Mouse (Mus musculus): ENCODE results near the gene Cpa1.

The Cpa1 gene

DNA sequence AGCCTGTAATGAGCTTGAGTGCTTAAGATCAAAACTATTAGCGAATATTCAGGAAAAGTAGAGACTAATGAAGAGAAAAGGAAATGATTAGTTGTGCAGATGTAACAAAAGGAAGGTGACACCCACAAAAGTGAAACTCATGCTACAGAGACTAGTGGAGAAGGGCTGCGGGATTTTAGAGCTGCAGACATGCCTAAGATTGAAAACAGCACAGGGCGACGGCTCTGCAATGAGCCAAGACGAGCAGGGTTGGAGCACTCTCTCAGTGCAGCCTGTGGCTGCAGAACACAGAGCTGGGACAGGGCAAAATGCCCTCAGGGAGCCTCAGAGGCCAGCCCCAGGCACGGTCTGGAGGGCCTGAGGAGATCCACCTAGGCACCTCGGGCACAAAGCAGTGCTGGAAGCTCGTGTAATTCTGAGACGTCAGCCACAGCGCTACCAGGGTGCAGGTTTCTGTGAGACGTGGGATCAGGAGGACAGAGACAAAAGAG lies 36.3 kb downstream of the Cpa1 start:
- peak; percentile 46 for DNase-seq

DNA sequence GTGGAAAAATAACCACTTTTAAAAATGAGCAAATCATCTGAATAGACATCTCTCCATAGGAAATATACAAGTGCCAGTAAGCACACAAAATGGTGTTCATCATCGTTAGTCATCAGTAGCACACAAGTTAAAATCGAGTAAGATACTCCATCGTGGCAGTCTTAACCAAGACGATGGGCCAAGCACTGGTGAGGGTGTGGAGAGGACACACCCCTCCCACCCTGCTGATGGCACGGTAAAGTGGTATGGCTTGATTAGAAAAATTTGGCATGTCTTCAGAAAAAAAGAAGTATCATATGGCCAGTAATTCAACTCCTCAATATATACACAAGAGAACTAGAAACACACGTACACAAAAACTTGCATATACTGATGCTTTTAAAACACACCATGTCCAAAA lies 37.5 kb downstream of the Cpa1 start:
- DNase-seq, result no peak

DNA sequence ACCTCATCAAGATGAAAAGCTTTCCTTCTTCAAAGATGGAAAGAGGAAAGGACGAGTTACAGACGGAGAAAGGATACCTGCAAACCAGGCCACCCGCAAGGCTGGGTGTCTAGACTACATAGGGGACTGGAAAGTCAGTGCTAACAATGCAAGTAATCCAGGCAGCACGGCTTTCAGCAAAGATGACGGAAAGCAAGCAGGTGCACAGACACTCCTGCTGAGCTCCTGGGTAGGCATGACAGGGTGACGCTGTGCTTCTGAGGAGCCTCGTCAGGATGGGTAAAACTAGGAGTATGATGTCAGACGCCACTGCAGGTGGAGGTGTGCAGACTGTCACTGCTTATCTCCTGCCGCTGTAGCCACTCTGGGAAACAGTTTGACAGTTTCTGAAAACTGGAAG lies 38.6 kb downstream of the Cpa1 start:
- DNase-seq, result no peak

DNA sequence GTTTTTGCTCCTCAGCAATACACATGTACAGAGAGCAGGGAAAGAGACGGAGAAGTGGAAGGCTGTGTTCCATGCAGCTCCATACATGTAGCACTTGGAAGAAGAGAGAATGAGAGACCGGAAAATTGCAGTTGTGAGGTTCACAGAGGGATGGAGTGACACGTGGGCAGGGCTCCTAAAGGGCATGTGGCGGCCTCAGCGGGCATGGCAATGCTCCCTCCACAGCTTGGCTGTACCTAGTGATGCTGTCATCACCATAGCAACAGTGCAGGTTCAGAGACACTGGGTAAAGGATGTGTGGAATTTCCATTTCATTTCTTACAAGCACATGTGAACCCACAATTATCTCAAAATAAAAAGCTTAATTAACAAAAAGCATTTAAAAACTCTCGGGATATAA lies 39.5 kb downstream of the Cpa1 start:
- DNase-seq, result no peak

DNA sequence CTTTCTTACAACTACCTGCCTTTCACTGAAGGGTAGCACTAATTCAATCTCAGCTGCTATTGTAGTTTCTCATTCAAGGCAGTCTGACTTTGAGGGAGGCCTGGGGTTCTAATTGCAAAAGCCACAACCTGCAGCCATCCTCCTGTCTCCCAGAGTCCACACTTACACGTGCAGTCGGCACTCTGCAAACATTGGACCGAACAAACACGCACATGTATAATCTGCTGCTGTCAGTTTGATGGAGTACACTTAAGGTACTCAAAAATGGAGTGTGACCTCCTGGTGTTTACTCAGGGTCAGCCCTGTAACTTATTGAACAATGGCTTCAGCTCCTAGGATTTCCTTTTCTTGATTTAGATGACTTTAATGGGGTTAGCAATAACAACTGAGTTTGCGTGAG lies 40.5 kb downstream of the Cpa1 start:
- DNase-seq, result no peak

- DNase-seq, result no peak
These were observed 41.4 kb downstream of the Cpa1 start for GRCm38 (mm10) chr6:30680442-30680841.

DNA sequence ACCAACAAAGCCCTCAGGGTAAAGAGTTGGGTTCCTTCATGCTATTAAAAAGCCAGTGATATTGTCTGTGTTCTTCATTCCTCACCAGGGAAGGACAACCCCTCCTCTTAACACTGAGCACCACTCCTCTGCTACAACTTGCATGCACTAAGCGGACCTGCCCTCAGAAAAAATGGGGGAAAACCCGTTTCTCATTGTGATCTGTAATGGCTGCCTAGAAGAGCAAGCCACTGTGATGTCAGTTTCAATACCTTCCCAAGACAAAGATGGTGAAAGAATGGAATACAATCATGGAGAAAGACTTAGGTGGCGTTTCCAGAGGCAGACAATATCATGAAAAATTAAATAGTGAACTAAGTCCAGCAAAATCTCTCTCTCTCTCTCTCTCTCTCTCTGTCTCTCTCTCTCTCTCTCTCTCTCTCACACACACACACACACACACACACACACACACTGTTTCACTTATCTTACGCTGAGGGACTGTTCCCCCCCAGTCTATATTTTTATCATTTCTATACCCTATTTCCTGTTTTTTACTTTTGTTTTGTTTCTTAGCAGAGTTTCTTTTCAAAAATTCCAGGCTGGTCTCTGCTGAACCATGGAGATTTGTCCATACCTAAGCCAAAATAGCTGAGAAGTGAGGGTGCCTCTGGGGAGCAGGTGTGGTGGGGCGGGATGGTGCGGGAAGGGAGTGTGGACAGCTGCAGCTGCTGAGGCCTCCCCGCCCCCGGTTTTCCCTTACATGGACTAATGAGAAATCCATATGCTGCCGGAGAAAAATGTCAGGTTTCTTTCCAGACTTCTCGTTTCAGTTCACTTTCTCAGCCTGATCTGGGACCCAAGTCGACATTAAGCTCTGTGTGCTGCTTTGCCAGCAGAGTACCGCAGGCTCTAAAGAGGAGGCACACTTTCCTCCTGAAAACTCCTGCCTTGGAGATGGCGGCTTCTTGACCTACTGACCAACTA lies 43.2 kb downstream of the Cpa1 start:
- DNase-seq, result no peak

DNA sequence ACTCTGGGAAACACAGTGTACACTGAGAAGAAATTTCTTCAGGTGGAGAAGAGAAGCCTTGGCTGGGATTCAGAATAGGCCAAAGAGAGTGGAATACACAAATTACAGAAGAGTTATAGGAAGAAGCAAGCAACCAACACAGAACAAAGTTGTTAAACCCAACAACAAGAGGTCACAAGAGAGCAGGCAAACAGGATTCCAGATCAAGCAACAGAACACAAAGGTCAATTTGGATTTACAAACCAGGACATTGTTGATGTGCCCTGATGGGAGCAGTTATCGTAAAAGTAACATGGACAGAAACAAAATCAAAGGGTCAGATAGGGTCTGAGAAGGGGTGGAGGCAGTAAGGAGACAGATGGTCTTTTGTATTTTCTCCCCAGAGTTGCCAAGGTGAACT lies 45.6 kb downstream of the Cpa1 start:
- DNase-seq, result no peak

DNA sequence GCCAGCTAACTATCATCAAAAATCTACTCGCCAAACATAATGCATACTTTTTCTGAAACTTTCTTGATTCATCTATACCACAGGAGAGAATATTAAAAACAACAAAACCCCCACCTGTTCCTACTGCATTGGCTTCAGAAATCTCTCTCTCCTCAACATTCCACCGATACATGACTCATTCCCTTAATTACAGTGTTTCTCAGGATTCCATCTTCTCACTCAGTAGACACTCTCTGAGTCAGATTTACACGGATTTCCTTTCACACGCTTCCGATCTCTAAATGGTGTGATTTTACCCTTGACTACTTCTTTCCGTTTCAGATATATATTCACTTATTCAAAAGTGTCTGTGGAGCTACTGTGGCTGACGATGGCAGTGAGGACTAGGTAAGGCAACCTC lies 48.2 kb downstream of the Cpa1 start:
- no peak for DNase-seq

- no peak for DNase-seq
These were observed 53.8 kb downstream of the Cpa1 start for GRCm38 (mm10) chr6:30692826-30693225.

DNA sequence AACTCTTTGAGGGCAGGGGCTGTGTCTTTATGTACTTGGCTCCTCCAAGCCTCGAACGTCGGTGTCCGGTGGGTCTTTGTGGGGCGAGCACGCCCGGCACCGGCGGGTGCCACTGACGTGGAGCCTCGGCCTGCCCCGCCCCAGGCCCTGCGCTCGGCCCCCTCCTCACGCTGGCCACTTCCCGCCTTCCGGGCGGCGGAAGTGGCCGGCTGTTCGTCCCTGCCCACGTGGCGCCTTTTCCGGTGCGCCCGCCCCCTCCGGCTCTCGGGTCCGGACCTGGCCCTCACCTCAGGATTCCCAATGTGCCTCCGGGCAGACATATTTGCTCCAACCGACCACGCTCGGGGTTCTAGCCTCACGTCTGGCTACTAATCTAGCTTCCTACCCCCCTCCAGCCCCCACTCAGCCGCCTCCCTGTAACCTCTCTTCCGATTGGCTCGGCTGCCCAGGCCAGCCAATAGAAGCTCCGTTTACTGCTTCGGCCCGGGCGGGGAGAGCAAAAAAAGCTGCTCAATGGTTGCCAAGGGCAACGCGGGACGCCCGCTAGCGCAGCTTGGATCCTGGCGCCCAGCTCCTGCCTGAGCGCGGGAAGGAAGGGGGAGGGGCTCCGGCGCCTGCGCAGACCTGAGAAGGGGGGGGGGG lies 54.5 kb downstream of the Cpa1 start, which contains the start of gene Cep41:
Cep41 (minus strand) TSS at position 400 of the 642 bp plus-strand sequence.
- peak; percentile 97 for DNase-seq

DNA sequence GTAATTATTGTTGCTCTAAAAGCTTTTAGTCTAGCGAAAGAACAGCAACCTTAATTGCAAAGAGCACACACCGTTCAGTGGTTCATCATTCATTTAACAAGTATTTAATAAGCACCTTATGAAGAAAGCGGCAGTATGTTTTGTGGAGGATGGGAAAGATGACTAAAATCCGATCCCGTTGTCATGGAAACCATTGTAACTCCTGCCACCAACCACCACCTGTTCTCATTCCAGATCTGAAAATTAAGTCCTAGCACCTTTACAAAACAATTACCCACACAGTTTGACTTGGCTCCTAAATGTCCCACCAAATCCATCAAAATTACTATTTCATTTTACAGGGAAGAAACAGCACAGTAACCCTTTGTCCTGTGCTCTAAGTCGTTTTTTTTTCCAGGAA lies 55.2 kb downstream of the Cpa1 start:
- no peak for DNase-seq

All from right cerebral cortex, postnatal 4 days (tissue).